Mouse (Mus musculus): ENCODE data around the gene Kif13a. TPM values are rescaled to one million over a fixed set of nuclear protein-coding genes. Genes with fewer than 3 reads are reported as not detected.

Gene Kif13a
- total and polyA plus RNA-seq, 3 experiments, result 1.2 to 1.7 TPM; not detected in 1

DNA sequence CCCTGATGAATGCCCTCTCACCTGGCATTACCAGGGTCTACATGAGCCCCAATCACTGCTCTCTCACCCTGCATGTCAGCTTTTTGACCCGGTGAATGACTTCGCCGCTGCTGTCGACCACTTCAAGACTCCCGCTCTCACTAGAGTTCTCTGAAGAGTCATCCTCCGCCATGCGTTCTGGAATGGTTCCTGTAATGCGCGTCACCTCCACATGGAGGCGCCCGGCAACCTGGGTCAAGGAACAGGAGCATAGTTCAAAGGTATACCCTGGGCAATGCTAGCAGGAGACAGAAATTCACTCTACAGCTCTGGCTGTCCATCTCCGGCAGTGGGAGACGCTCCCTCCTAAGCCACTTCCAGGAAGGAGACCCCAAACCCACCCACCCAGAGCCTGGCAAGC lies 135.8 kb downstream of the Kif13a start:
- DNase-seq (ENCODE audit: low read depth, low spot score), result no peak
- Histone ChIP-seq H3K79me2 (ENCODE audit: control insufficient read depth, insufficient read depth, low read length, poor library complexity) (no peaks in the 10 kb centered on the region), H3K27ac (ENCODE audit: control insufficient read depth, low read depth, low read length) (no peak overlapping the region), H3K27me3 (ENCODE audit: control insufficient read depth in 1 of 2, insufficient read depth in 2 of 2, low read length in 2 of 2) (no peaks in the 10 kb centered on the region), H3K9ac (ENCODE audit: control insufficient read depth, low read depth, low read length, poor library complexity, severe bottlenecking) (no peak overlapping the region), H3K4me1 (ENCODE audit: control insufficient read depth in 1 of 2, insufficient read depth in 2 of 2, low read length in 2 of 2) (no peaks in the 10 kb centered on the region; a peak in 1 of 4 replicates), H3K36me3 (ENCODE audit: control insufficient read depth in 1 of 2, insufficient read depth in 2 of 2, low read length in 2 of 2) (no peaks in the 10 kb centered on the region), H3K9me3 (replicated peaks; ENCODE audit: insufficient read depth, low read length) (no peaks in the 10 kb centered on the region), H3K4me3 (ENCODE audit: control insufficient read depth in 1 of 2, insufficient read depth in 1 of 2, low read depth in 2 of 2, low read length in 2 of 2) (no peak overlapping the region)
- TF ChIP-seq MEF2A (IDR thresholded peaks at IDR 0.05; ENCODE audit: extremely low read depth, insufficient replicate concordance, low read depth, low read length, poor library complexity, severe bottlenecking), result no peak
- TF ChIP-seq TAL1 (IDR thresholded peaks at IDR 0.05; ENCODE audit: low read length), result no peak
- peak; percentile 20 to 48 (median 39); a peak in 4 of 6 replicates for TF ChIP-seq CTCF (IDR thresholded peaks at IDR 0.05 in 2 of 3, conservative IDR thresholded peaks at IDR 0.05 in 1 of 3; ENCODE audit: control insufficient read depth in 1 of 3, insufficient read depth in 1 of 3, low read depth in 2 of 3, low read length in 3 of 3, poor library complexity in 1 of 3, severe bottlenecking in 1 of 3)
- TF ChIP-seq MAZ (IDR thresholded peaks at IDR 0.05; ENCODE audit: low read depth, low read length), result no peak
- peak; percentile 21 for TF ChIP-seq SMC3 (IDR thresholded peaks at IDR 0.05; ENCODE audit: low read depth, low read length)
- no peak for TF ChIP-seq ELF1 (IDR thresholded peaks at IDR 0.05; ENCODE audit: low read depth, low read length)
- TF ChIP-seq ZC3H11A (IDR thresholded peaks at IDR 0.05; ENCODE audit: low read depth, low read length), result no peak
- TF ChIP-seq ZKSCAN1 (IDR thresholded peaks at IDR 0.05; ENCODE audit: low read depth, low read length), result no peak

DNA sequence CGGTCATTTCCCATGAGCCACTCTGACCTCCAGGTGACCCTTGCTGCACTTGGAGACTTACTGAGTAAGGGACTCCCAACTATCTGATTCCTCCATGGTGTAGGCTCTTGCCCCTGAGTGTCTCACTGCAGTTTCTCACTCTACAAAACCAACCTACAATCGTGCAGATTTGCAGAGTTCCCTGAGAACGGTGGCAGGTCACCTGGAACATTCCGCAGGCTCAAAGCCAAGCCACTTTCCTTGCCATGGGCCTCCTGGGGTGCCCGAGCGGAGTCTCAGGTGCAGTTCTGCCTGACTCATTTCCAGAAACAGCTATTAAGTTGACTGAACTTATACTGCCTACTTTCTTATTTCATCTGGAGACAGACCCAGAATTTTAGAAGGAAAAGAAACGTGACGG lies 141.2 kb downstream of the Kif13a start:
- no peaks in the 10 kb centered on the region for H3K27me3 ChIP-seq (ENCODE audit: control insufficient read depth in 1 of 2, insufficient read depth in 2 of 2, low read length in 2 of 2)
- no peak overlapping the region for H3K4me3 ChIP-seq (ENCODE audit: control insufficient read depth in 1 of 2, insufficient read depth in 1 of 2, low read depth in 2 of 2, low read length in 2 of 2)
- no peaks in the 10 kb centered on the region; a peak in 2 of 4 replicates for H3K4me1 ChIP-seq (ENCODE audit: control insufficient read depth in 1 of 2, insufficient read depth in 2 of 2, low read length in 2 of 2)
- H3K9me3 ChIP-seq (replicated peaks; ENCODE audit: insufficient read depth, low read length), result no peaks in the 10 kb centered on the region
- no peaks in the 10 kb centered on the region for H3K79me2 ChIP-seq (ENCODE audit: control insufficient read depth, insufficient read depth, low read length, poor library complexity)
- no peak for DNase-seq (ENCODE audit: low read depth, low spot score)
- TF ChIP-seq MYC (IDR thresholded peaks at IDR 0.05; ENCODE audit: low read depth, low read length) (no peak), HCFC1 (IDR thresholded peaks at IDR 0.05; ENCODE audit: low read depth, low read length) (no peak), MYB (IDR thresholded peaks at IDR 0.05; ENCODE audit: low read depth, low read length) (no peak), USF2 (IDR thresholded peaks at IDR 0.05; ENCODE audit: borderline replicate concordance in 1 of 2, insufficient read depth in 1 of 2, low read depth in 1 of 2, low read length in 2 of 2) (no peak), ZC3H11A (IDR thresholded peaks at IDR 0.05; ENCODE audit: low read depth, low read length) (no peak), ZKSCAN1 (IDR thresholded peaks at IDR 0.05; ENCODE audit: low read depth, low read length) (no peak), CHD2 (IDR thresholded peaks at IDR 0.05; ENCODE audit: low read length) (no peak), SMC3 (IDR thresholded peaks at IDR 0.05; ENCODE audit: low read depth, low read length) (no peak), BHLHE40 (IDR thresholded peaks at IDR 0.05; ENCODE audit: borderline replicate concordance, low read depth, low read length) (no peak), NRF1 (IDR thresholded peaks at IDR 0.05; ENCODE audit: insufficient read depth, low read depth, low read length, poor library complexity, severe bottlenecking) (no peak), CTCF (IDR thresholded peaks at IDR 0.05 in 2 of 3, conservative IDR thresholded peaks at IDR 0.05 in 1 of 3; ENCODE audit: control insufficient read depth in 1 of 3, insufficient read depth in 1 of 3, low read depth in 2 of 3, low read length in 3 of 3, poor library complexity in 1 of 3, severe bottlenecking in 1 of 3) (no peak), E2F4 (IDR thresholded peaks at IDR 0.05; ENCODE audit: borderline replicate concordance, low read depth, low read length) (no peak), POLR2AphosphoS2 (IDR thresholded peaks at IDR 0.05; ENCODE audit: low read length) (no peak), MAFK (IDR thresholded peaks at IDR 0.05; ENCODE audit: borderline replicate concordance, low read depth, low read length) (no peak), ETS1 (IDR thresholded peaks at IDR 0.05; ENCODE audit: low read depth, low read length) (no peak)
- peaks cover 0 to 9% of the 10 kb centered on the region in 2 experiments; a peak in 2 of 4 replicates for H3K36me3 ChIP-seq (ENCODE audit: control insufficient read depth in 1 of 2, insufficient read depth in 2 of 2, low read length in 2 of 2)
- H3K27ac ChIP-seq (ENCODE audit: control insufficient read depth, low read depth, low read length), result no peak overlapping the region
- H3K9ac ChIP-seq (ENCODE audit: control insufficient read depth, low read depth, low read length, poor library complexity, severe bottlenecking), result no peak overlapping the region

Measured in MEL (cell line).